Mouse (Mus musculus): ENCODE results near the gene Col26a1.

Gene Col26a1

DNA sequence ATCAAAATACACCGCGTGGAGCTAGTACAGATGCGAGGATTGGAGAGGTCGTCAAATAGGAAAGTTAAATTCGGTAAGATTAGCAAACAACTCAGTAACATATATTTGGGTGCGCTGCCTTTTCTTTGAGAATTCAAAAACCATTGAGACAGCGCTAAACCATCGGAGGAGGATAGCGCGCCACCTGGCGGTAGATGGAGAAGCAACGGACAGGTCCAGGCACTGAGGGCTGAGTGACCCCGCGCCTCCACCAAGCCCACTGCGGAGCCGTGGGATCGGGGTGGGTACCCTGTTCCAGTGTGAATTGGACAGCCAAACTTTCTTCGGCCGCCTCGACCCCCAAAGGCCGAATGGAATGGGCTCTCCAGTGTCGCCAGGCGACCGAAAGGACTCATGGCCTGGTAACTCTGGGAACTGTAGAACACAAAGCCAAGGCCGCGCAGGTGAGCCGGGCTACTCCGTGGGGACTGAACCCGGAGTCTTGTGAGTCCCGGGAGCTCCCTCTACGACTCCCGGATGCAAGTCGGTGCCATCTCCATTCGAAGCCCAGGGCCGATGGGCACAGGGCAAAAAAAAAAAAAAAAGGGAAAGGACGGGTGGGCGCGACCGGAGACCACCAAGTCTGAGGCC lies 1.5 kb downstream of the Col26a1 start:
- DNase-seq (ENCODE audit: low spot score), result peak; percentile 79

DNA sequence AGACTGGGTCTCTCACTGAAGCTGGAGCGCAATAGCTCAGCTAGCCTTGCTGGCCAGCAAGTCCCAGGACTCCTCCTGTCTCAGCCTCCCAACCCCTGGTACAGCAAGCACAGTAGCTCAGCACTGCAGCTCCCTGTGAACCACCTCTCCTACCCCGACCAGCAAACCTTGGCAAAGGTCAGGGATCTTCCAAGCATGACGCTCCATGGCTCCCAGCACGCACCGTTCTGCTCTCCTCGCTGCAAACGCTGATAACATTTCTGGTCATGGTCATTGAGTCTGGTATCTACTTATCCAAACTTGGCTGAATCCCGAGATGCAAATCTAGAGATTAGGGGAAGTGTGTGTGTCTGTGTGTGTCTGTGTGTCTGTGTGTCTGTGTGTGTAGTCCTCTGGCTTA lies 2.9 kb downstream of the Col26a1 start:
- DNase-seq (ENCODE audit: low spot score), result no peak

DNA sequence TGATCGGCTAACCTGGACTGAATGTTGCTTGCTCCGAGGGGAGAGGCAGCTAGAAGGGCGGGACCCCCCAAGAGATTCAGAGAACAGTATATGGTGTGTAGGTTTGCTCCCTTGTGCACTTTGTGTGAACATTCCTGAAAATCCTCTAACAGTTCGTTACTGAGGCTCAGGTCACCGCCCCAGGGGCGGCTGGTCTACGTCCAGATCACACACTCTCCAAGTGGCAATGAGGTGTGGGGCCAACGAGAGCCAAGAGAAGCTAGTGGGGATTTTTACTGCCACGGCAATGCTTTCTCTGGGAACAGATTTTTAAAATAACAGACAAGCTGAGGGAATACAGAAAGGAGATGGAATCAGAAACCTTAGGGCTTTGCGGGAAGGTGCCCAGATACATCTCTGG lies 8.7 kb downstream of the Col26a1 start:
- no peak for DNase-seq (ENCODE audit: low spot score)

DNA sequence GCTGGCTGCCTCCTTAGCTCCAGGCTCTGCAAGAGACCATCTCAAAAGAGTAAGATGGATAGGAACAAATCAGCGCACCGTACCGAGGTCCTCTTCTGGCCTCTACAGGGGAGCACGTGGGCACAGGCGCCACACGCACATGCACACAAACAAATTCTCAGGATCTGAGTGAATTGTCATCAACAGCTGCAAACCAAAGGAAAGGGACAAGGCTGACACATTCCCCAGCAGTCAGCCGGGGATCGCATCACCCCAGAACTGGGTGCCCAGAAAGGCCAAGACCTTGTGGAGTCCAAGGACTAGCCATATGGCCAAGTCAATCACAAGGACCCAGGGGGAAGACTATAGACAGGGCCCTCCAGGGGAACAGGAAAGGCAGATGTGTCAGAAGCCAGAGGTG lies 10.6 kb downstream of the Col26a1 start:
- no peak for DNase-seq (ENCODE audit: low spot score)

DNA sequence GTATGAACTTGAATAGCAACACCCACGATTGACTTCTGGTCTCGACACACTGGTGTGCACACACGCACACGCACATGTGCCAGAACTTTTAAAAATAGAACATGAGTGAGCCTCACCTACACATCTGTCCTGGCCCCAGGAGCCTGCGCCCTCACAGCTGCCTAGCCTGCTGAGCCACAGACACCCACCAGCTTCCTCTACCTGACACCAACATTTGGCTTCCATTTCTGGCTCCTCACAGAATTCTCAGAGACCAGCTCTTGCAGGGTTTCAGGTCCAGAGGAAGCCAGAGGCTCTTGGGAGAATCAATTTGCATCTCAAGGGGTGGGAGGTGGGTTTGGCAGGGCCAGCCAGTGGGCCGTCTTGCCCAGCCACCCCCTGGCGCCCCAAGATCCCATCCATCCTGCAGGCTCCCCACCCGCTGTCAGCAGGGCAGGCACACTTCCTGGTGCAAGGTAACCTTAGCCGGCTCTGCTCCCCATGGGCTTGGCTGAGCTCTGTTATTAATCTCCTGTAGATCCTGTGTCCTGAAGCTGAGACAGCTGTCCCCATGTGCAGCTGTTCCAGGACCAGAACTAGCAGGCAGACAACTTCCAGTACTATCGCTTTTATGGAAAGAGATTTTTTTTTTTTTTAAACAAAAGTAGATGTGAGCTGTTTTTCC lies 13.4 kb downstream of the Col26a1 start:
- no peak for DNase-seq (ENCODE audit: low spot score)

DNA sequence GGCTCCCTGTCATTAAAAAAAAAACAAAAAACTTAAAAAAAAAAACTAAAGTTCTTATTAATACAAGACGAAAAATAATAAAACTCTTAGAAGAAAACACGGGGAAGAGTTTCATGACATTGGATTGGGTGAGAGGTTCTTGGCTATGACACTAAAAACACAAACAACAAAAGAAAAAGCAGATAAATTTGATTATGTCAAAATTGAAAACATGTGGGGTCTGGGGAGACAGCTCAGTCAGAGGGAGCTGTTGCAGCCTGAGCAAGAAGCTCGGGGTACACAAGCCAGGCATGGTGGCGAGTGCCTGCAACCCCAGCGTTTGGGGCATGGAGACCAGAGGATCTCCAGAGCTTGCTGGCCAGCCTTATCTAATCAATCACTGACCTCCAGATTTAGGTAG lies 15.3 kb downstream of the Col26a1 start:
- no peak for DNase-seq (ENCODE audit: low spot score)

DNA sequence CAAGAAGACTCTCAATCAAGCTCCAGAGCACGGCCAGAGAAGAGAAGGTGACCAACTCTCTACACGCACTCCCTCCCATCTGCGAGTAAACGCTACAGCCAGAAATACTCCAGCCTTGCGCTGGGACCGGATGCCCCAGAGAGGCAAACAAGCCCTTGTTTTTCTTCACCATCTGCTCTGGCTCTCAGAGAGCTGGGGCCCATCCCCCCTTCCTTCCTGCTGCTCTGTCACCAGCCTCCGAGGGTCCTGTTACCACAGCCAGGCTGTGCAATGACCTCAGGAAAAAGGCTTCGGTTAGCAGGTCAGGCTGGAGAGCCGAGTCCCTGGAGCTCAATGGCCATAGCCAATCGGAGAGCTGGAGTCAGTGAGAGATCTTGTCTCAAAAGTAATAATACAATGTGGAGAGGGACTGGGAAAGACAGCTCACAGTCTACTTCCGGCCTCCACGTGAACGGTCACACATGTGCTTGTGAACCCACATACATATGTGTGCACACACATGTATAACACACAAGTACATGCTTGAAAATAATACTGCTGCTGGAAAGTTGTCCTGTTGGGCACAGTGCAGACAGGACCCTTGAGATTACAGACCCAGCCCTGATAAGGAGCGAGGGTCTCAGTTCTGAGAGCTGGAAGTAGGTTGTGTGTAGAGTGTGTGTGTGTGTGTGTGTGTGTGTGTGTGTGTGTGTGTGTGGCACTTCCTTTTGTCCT lies 18.9 kb downstream of the Col26a1 start:
- peak; percentile 38 for DNase-seq (ENCODE audit: low spot score)

DNA sequence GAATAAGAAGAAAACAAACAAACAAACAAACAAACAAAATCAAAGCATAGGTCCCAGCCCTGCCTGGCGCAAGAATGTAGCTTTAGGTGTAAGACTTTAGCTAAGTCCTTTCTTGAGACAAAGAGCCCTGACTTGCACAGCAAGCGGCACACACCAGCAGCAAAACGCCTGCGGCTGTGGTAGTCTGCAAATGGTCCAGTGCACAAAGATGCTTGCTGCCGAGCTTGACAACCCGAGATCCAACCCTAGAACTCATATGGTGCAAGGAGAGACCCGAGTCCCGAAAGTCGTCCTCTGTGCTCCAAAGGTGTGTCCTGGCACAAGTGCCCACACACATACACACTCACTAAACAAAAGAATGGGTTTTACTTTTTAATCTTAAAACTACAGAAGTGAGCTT lies 19.7 kb downstream of the Col26a1 start:
- DNase-seq (ENCODE audit: low spot score), result no peak

DNA sequence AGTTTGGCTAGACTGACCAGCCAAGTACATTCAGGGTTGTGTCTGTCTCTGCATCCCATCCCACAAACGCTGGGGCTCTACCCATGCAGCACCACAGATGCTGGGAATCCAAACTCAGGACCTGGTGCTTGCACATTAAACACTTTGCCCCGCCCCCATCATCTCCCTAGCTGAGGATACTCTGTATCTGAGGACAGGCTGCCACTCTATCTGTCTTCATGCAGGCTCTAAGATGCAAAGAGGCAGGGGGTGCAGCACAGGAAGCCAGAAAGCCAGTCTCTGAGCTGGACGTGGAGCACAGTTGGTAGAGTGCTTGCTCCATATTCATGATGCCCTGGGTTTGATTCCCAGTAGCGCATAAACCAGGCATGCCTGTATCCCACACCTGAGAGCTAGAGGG lies 20.2 kb downstream of the Col26a1 start:
- DNase-seq (ENCODE audit: low spot score), result no peak

DNA sequence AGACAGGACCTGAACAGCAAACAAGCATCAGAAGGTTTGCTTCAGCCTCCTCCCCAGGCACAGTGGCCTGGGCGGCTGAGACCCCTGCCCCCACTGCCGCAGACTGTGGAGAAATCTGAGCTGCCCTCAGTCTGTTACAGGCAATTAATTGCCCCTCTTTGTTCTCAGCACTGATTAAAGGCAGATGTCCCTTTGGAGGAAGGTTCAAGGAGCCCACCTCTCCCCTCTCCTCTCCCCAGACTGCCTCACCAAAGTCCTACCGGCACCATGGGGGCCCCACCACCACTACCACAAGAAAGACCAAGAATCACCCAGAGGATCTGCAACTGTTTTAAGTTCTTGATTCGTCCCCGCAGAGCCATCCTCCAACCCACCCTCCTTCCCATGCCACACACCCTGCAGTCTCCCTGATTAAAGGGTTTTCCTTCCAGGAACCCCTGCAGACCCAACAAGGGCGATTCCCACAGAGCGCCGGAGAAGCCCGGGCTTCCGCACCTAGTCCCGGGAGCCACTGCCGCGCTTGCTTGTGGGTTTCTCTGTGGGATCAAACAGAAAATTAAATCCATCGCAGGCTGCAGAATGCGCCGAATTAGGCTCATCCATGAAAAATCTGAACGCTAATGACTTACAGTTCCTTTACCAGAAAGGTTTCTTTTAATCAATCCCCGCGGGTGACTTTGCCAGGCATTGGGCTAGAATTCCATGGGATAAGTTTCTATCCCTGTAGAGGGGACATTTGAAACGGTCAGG lies 21.6 kb downstream of the Col26a1 start:
- DNase-seq (ENCODE audit: low spot score), result no peak

DNA sequence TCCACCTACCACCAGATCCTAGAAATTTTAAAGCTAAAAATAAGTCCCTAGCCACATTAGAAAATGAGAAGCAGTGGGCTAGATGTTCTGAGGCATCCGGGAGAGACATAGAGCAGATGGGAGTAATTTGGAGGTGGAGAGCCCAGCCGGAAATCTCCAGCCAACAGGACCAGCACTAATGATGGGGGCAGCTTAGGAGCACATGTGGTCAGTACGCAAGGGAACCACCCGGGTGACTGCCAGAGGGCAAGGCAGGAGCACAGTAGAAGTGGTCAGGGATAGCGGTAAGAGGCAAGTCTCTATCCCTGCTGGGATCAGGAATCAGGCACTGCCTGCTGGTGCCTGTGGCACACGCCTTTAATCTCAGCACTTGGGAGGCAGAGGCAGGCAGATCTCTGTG lies 32.3 kb downstream of the Col26a1 start:
- DNase-seq (ENCODE audit: low spot score), result no peak

DNA sequence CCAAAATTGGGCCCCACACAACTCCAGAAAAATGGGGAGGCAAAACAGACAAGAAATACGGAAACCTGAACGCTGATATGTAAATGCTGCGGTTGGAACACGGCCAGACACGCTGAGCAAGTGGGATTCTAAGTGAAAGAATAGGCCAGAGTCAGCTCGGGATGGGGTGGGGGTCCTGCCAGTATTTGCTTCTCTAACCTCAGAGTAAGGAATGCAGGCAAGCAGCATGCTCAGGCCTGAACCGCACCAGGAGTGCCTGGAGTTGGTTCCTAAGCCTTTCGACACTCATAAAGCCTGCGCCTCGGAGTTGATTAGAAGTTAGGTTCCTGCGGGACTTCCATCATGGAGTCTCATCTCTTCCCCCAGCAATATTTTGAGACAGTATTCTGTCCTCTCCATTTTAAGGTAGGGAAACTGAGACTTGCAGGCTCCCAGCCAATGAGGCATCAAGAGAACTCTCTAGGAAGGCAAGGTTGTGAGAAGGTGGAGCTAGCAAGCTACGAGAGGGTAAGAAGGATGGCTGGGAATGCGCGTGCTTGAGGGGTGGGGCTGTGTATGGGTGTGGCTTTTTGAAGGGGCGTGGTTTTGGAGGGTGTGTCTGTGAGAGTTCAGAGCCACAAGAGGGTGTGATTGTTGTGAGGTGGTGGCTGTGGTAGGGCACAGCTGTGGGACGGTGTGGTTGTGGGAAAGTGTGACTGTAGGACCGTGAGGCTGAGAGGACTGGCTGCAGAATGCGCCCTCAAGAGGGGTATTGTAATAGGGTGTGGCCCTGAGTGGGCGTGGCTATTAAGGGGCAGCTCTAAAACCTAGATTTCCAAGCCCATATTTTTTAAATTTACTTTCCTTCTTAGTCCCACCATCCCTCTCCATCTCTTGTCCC lies 36.4 kb downstream of the Col26a1 start:
- DNase-seq (ENCODE audit: low spot score), result no peak

DNA sequence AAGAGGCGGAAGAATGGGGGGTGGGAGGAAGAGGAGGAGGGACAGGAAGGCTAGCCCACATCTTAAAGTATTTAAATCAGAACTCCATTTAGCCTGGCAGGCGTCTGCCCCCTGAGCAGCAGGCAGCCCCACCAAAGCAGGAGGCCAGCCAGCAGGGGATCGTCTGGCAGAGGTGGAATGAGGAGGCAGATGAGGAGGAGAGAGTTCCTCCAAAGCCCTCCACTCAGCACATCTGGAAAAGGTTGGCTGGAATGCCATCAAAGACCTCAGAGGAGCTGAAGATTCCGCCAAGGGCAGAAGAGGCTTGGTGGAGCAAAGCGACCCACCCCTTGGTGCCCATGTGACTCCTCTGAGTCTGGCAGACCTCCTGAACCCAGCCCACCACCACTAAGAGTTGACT lies 39.1 kb downstream of the Col26a1 start:
- DNase-seq (ENCODE audit: low spot score), result no peak

DNA sequence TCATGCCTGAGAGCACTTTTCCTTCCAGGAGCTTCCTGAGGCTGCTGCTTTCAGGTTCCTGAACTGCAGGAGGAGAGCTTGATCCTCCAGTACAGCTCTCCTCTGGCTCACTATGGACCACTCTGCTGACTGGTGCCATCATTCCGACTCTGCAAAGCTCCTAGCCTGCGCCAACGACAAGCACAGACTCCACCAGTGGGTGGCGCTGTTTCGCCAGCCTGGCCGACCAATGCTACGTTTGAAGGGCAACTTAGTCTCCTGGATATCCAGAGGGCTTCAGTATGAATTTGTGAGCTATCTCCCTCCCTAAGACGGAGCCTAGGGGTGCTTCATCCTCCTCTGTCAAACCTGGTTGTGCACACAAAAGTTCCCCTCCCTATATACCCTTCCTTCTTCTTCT lies 43.0 kb downstream of the Col26a1 start:
- DNase-seq (ENCODE audit: low spot score), result peak; percentile 51

DNA sequence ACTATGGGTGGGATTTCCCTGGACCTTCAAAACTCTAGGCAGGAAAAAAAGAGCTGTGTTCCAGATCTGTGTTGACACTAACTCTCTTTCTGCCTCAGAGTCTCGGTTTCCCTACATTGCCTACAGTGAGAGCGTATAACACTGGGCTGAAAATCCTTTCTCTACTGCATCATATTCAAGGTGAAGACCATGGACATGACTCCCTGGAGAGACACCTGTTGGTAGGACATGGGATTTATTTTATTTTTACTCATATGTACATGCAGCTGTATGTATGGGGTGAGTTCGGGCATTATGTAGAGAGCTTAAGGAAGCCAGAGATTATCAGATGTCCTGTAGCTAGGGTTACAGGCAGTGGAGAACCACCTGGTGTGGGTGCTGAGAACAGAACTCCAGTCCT lies 50.0 kb downstream of the Col26a1 start:
- DNase-seq (ENCODE audit: low spot score), result no peak

DNA sequence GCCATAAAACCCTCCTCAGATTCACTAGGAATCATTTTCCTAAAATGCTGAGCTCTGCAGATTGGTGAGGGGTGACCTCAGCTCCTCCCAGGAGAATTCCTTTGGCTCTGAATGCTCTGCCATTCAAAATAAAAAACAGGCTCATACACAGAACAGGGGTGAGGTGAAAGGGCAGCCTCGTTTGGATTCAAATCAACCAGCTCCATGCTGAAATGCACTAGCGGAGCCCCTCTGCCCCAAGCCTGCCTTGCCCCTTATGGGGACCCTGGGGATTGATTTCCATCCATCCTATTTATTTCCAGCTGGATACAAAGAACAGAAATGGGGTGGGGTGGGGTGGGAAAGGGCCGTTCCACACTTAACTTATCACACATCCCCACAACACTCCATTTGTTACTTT lies 52.9 kb downstream of the Col26a1 start:
- DNase-seq (ENCODE audit: low spot score), result no peak

DNA sequence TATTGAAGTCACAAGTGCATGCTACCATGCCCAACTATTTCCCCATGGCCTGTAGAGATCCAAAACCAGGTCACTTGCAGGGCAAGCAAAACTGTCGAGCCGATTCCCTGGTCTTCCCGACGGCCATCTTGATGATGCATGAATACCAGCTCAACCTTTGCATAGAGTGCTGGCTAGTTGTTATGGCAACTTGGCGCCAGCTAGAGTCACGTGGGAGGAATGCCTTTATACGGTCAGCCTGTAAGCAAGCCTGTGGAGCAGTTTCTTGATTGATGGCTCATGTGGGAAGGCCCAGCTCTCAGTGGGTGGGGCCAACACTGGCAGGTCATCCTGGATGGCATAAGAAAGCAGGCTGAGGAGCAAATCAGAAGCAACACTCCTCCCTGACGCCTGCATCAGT lies 61.0 kb downstream of the Col26a1 start:
- no peak for DNase-seq (ENCODE audit: low spot score)

DNA sequence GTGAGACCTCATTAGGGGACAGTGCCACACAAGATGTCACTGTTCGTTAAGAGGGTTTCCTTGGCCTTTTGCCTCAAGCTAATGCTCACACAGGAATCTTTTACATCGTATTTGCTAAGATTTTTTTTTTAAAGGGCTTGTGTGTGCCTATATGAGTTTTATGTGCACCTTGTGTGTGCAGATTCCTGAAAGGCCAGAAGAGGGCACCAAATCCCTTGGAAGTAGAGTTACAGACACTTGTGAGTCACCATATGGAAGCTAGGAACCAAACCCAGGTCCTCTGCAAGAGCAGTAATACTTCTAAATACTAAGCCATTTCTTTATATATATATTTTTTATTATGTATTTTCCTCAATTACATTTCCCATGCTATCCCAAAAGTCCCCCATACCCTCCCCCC lies 62.1 kb downstream of the Col26a1 start:
- no peak for DNase-seq (ENCODE audit: low spot score)

DNA sequence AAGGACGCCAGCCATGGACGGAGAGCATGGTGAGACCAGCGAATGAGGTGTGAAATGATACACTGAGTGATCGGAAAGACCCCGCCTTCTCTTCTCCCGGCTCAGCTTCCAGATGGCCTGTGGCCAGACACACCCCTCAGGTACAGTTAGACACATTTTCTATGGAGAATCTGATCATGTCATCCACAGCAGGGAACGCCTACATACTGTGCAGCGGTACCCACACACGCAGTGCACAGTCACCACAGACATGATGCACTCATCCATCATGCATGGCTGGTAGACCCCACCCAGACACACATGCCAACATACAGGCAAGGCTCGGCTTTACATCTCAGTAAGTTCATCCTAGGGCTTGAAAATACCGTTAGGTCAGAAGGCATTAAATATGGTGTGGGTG lies 63.3 kb downstream of the Col26a1 start:
- no peak for DNase-seq (ENCODE audit: low spot score)

DNA sequence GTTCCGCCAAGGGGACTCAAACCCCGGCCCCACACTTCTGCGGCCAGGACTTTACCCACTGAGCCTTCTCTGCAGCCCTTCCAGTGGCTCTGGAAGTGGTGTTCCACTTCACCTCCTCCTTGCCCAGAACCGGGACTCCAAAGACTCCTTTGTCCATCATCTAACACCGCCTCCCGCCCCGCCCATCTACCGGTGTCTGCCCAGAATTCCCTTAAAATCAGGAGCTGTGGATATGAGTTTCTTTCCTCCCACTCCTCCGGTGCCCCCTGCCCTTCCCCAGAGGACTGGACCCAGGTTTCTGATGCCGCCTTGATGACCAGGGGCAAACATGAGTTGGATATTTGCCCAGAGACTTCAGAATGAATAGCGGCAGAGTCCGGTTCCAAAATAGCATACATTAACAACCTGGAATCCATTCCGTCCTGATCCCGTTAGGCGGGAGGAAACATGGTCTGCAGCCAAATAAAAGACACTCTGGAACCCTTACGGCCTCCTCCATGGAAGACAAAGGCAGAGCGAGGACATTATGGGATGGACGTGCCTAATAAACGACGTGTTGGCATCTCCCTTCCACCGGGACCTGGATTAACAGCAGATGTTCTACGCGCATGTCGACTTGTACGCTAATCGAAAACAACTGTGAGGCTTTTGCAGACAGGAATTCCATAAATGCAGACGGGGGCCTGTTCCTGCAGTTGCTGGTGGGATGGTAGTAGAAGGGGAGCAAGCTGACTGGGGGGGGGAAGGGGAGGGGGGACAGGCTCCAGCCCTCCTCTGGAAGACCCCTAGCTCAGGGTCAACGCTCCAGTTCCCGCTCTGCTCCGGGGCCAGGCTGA lies 72.3 kb downstream of the Col26a1 start:
- peak; percentile 13 for DNase-seq (ENCODE audit: low spot score)
